Mouse (Mus musculus) lung, adult 2 months (tissue): ENCODE measurements around the gene Dgkq.
A peak's percentile ranks its signal among the peaks of the same experiment; 100 is the strongest.

ENCODE experiments used
- CTCF ChIP-seq: fragments of 200-500 bp; IDR thresholded peaks from 2 replicates; pipeline ENCODE4 v1.5.1; 2011; ENCODE audit warnings: mild to moderate bottlenecking, low read length, control low read depth; ENCODE audit not compliant: insufficient read depth
- POLR2A ChIP-seq: fragments of 200-500 bp; IDR thresholded peaks from 2 replicates; pipeline ENCODE4 v1.6.1; 2011; ENCODE audit warnings: low read depth, mild to moderate bottlenecking, control low read depth, low read length, borderline replicate concordance; ENCODE audit errors: extremely low read depth

- TF ChIP-seq CTCF (no peak; the same call in 1 of the 2 replicates), POLR2A (peak; percentile 83)
Measured at GRCm38 (mm10) chr5:108668977-108669936, at the start of gene Dgkq.
